Mouse (Mus musculus) bone marrow macrophage, adult 2 months (primary cell): Measurements from ENCODE around the gene Cers6.

Experiments
- CTCF ChIP-seq: IDR thresholded peaks from 2 replicates; pipeline ENCODE4 v1.5.1; 2012; ENCODE audit warnings: low read depth, mild to moderate bottlenecking, low read length, moderate library complexity
- POLR2A ChIP-seq: IDR thresholded peaks from 2 replicates; pipeline ENCODE4 v1.6.1; 2012; ENCODE audit warnings: mild to moderate bottlenecking, low read depth, low read length, borderline replicate concordance

DNA sequence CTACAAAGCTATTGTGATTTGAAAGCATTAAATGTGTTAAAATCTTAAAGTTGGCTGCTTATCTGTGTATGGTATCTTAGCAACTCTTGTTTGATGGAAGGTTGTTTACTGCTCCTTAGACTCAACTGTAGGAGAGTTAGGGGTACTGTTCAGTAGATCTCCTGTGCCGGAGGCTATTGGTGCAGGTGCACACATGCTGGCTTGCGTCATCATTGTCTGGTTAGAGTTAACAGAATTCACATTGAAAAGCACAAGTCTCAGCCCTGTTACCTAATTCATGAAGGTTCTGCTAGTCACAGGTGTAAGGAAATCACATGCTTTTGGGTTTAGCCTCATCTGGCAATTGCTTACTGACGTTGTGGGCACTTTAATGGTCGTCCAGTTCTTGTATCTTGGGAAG is 98.3 kb downstream of the Cers6 start:
- no peak for TF ChIP-seq CTCF
- no peak for TF ChIP-seq POLR2A
